Mouse (Mus musculus): ENCODE results near the gene Sirt4. TPM values are rescaled to one million over a fixed set of nuclear protein-coding genes. Genes with fewer than 3 reads are reported as not detected.

Gene Sirt4
- total RNA-seq, 2 experiments from 2014 or later: 20.8 to 22.6 TPM

DNA sequence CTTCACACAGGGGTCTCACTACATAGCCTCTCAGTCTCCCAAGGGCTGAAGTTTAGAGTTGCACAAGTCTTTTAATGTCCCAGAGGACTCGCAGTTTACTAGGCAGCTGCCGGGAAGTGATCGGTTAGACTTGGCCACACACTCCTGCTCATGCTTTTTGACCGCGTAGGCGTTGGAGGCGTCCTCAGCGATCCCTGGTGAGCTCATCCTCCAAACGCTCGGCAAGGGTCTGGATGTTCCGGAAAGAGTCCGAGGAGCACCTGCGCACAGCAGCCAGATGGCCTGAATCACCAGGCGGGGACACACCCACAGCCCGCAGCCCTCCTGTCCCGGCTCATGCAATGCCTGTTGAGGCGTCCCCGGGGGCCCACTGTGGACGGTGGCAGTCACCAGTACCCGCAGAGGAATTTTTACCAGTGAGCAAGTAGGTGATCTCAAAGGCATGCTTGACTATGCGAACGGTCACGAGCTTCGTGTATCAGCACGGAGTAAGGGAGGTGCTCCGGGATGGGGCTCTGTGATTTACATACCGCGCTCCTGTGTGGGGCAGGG, 7.3 kb upstream of the Sirt4 start:
- DNase-seq: peak; percentile 78 to 84

DNA sequence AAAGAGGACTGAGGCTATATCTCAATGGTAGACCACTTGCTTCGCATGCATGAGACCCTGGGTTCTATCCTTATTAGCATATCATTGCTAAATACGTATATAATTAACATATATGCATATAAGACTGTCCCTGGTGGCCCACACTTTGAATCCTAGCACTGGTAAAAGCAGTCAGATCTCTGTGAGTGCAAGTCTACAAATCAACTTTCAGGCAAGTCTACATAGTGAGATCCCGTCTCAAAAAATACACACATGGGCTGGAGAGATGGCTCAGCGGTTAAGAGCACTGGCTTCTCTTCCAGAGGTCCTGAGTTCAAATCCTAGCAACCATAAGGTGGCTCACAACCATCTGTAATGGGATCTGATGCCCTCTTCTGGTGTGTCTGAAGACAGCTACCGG, 6.6 kb upstream of the Sirt4 start:
- DNase-seq: no peak

DNA sequence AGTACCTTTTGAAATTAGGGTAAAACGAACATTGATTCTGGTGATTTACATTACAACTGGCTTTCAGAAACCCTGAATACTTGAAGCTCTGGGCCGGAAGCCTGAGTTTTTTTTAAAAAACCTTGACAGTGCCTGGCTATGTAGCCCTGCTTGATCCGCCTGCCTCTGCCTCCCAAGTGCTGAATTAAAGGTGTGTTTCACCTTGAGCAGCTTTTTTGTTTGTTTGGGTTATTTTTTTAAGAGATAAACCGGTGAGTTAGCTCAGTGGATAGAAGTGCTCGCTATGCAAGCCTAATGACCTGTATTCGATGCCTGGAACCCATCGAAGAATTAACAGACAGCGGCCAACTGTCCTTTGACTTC, 6.1 kb upstream of the Sirt4 start:
- DNase-seq: no peak

DNA sequence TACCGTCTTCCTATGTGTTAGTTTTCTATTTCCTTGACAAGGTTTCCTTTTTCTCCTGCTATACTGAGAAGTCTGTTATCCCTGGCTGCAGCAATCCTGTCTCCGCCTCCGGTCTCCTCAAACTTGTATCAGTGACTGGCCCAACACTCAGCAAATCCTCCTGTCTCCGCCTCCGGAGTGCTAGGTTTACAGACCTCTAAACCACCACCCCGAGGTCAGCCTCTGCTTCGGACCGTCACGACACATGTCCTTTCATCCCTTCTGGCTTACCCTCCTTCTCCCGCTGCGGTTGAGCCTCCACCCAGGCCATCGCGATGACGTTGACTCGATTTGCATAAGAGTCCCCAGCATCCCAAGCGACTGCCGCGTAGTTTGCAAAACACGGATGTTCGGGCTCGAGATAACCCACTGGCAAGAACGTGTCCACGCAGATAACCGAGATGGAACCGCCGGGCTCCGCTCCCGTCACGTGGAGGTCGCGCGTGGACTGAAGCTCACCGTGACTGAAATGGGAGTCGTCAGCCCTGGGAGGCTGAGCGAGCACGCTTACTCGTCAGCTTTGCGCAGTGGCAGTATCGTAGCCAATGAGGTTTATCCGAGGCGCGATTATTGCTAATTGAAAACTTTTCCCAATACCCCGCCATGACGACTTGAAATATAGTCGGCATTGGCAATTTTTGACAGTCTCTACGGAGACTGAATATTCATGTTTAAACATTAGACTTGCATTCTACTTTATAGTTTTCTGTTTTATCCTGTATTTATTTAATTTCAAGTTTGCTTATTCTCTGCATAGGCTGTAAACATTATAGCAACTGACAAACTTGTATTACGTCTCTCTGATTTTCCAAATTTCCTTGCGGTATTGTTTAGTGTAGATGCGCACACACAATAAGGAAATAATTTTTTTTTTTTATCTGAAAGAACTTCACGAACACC, 5.4 kb upstream of the Sirt4 start:
- peak; percentile 87 to 88 for DNase-seq

DNA sequence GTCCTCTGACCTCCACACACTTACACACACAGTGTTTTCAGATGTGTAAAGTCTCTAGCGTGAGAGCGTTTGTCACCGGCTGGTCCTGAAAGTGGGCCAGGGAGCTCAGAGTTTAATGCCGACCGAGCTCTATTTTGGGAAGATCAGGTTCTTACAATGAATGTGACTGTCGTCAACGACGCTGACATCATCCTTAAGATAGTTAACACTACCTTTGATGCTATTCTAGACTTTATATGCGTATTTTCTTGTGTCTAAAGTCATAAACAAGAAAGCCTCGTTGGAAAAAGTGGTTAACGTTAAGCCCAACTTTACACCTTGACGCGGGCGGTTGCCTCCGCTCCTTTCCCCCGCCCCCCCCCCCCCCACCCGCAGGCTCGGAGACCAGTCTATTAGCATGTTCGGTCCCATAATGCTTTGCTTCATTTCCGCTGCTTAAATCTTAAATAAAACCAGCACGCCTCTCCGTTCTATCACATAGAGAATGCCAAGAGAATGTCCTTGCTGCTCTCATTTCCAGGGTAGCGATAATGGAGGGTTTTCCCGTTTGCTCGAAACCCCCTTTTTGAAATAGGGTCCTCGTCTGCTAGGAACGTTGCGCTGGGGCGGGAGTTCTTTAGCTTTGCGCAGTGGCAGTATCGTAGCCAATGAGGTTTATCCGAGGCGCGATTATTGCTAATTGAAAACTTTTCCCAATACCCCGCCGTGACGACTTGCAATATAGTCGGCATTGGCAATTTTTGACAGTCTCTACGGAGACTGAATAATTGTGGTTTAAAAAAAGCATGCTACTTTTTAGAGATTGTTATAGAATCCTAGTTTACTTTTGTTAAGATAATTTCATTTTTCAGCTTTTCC, 4.5 kb upstream of the Sirt4 start:
- peak; percentile 67 to 73 for DNase-seq

DNA sequence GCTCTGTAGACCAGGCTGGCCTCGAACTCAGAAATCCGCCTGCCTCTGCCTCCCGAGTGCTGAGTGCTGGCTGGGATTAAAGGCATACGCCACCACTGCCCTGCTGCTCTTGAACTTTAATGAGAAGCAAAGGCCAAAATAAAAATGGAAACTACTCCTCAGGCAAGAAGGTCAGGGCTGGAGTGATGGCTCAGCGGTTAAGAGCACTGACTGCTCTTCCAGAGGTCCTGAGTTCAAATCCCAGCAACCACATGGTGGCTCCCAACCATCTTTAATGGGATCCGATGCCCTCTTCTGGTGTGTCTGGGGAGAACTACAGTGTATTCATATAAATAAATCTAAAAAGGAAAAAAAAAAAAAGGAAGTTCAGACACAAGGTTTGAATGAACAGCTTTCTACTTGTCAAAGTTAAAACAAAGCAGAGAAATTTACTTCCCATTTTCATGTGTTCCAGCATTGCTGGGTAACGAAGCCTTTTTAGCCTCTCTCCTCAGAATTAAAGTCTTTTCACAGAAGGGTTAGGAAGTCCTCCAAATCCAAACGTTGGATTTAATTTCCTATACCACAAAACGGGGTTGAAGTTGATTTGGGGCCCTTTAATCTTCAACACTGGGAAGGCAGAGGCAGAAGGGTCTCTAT, 3.5 kb upstream of the Sirt4 start:
- no peak for DNase-seq

DNA sequence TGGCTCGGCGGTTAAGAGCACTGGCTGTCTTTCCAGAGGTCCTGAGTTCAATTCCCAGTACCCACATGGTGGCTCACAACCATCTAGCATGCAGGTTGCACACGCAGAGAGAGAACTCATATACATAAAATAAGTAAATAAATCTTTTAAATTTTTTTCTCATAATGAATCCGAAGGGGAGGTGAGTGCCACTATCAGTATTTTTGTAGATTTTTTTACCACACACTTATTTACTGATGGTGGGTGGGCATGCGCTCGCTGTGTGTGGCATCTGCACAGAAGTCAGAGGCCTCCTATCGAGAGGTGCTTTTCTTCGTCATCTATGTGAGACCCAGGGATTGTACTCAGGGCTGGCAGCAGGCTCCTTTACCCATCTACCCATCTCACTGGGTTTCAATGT, 2.8 kb upstream of the Sirt4 start:
- DNase-seq: no peak

DNA sequence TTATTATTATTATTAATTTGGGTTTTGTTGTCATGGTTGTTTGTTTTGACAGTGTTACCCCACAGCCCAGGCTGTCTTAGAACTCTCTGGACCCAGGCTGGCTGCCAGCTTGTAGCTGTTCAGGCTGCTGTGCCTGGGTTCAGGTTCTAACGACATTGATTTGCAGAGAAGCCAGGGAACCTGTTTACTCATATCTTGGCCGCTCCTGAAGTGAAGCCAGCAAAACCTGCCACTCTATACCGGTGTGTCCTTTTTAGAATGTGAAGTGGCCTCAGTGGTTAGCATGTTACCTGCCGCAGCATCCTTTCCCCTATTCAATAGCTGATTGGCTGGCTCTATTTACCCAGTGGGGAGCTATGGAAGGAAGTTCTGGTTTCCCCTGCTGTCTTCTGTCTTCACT, 2.2 kb upstream of the Sirt4 start:
- DNase-seq: no peak

DNA sequence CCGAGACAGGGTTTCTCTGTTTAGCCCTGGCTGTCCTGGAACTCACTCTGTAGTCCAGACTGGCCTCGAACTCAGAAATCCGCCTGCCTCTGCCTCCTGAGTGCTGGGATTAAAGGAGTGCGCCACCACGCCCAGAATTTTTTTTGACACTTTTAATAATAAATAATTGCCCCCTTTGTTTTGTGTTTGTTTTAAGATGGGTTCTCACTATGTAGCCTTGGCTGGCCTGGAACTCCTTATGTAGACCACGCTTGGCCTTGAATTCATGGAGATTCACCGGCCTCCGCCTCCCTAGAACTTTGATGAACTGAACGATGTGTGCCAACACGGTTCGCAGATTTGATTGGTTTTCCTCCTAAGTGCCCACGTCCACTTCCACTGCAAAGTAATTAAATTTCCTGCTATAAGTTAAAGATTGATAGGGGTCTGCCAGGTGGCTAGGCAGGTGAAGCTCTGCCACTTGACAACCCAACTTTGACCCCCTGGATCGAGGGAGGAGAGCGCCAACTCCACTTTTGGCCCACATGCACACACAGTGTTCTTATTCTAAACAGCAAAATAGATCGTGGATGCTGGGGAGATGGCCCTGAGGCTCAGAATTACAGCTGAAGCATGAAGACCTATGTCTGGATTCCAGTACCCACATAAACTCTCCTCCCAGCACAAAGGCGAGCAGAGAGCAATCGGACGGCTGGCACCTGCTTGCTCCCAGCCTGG, 1.1 kb upstream of the Sirt4 start:
- DNase-seq: no peak

DNA sequence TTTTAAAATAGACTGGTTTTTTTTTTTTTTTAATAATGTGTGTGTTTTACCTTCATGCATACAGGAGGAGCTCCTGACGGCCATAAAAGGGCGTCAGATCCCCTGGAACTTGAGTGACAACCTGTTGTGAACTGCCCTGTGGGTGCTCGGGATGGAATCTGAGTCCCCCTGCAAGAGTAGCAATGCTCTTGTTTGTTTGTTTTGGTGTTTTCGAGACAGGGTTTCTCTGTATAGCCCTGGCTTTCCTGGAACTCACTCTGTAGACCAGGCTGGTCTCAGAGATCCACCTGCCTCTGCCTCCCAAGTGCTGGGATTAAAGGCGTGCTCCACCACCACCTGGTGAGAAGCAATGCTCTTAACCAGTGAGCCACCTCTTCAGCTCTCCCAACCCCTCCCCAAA, 471 bp upstream of the Sirt4 start:
- DNase-seq: no peak

DNA sequence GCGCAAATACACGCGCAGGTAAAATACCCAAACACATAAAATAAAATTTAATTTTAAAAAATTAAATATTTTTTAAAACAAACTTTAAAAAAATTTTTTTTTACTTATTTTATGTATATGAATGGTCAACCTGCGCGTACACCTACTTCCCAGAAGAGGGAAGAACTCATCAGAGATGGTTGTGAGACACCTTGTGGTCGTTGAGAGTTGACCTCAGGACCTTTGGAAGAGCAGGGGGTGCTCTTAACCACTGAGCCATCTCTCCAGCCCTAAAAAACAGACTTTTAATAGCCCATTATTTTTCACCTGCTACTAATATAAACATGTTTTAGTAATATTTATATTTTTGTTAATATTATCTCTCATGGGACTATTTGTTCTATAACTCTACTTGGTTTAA, 1.1 kb downstream of the Sirt4 start:
- no peak for DNase-seq

DNA sequence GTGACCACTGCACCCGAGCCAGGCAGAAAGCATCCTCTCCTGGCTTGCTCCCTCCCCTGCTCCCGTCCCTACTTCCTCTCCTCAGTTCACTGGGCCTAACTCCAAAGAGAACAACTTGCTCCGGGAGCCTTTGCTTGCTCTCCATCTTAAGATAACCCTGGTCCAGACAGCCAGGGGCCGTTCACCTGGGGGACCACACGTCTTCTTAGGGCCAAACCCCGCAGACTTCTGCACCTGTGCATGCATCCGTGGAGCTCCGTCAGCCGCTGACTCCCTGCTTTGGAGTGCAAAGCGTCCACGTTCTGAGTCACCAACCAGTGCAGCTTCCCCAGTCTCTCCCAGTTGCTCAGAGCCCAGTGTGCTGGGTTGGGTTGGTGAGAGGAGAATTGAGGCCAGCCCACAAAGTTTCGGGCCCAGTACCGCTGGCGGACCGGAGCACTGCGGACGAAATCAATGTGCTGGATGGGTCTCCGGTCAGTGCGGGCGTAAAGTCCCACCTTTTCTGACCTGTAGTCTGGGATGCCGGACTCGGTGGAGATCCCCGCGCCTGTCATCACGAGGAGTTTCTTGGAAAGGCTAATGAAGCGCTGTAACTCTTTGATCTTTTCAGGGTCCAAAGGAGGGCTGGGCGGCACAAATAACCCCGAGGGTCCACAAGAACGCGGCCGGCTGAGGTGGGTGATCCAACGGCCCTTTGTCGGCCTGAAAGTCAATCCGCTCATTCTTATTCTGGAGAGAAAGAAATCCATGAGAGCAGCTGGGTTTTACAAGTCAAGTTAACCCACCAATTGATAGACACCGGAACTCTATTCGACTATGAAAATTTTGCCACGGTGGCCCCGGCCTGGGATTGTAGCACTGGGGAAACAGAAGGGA, 1.9 kb downstream of the Sirt4 start:
- DNase-seq: no peak

DNA sequence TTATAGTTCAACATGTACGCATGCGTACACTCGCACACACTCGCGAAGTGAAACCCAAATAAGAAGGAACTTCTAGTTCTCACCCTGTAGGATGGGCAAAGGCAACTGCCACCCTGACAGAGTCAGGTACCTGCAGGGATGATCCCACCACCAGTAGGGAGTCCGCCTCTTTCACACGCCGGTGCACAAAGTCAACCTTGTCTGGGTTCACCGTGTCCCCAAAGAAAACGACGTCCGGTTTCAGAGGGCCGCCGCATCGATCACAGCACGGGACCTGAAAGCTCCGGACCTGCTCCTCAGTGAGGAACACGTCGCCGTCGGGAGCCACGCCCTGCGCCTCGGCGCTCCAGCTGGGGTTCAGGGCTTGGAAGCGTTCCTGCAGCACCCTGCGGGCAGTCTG, 4.4 kb downstream of the Sirt4 start:
- peak in 1 of 2 experiments; percentile 33 for DNase-seq

DNA sequence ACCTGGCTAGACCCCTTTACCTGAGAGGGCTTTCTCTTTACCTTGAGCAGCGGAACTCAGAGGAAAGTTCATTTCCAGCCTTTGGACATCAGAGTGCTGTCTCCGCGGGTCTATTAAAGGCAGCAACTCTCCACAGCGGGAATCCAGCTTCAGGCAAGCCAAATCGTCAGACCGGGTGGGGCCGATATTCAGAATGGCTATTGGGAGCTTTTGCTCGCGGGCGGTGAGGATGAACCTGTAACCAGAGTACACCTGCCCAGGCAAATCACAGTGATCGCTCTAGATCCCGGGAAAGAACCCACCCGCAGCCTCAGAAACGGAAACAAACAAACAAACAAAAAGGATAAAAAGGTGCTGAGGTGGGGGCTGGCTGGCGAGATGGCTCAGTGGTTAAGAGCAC, 5.0 kb downstream of the Sirt4 start:
- DNase-seq: no peak

DNA sequence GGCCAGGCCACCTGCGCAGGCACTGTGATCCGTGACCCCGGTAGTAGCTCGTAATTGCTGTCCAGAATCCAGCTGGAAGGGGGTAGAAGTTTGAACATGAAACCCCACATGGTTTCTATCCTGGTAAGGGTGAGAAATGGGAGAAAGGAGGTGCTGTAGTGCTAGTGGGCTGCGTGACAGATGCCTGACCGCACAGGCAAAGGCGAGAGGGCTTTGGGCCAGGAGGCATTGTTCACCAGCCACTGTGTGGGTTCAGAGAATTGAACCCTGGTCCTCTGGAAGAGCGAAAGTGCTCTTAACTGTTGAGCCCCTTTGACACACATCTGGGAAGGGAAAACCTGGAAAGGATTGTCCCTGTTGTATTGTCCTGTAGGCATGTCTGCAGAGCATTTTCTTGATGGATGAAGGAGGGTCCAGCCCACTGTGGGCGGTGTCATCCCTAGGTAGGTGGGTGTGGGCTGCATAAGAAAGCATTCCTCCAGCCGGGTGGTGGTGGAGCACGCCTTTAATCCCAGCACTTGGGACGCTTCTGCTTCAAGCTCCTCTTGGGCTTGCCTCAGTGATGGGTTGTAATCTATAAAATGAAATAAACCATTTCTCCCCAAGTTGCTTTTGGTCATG, 8.3 kb downstream of the Sirt4 start:
- no peak for DNase-seq

DNA sequence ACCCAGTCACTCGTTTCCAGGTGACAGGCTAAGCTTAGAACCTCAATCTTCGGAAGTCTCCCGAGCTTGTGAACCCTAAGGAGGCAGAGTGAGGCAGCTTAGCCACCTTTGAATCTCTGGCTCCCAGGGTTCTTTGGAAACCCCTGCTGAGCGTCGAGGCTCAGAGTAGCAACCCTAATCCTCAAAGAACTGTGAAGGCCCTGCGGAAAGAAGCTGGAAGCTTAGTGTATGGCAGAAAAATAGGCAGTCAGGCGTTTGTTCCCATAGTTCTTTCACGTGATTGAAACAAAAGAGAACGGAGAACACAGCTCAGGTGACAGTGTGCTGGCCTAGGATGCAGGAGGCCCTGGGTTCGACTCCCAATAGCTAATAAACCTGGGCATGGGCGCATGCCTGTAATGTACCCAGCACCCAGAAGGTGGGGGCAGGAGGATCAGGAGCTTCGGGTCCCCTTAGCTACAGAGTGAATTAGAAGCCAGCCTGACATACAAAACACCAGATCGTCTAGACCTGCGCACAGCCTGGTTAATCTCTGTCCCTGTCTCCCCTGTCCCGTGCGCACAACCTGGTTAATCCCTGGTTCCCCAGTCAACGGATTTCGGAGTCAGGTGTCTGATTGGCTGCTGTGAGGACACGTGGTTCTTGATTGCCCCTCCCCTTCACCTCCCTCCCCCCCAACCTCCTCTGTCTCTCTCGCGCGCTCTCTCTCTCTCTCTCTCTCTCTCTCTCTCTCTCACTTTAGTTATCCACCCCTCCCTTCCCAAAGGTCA, 9.0 kb downstream of the Sirt4 start:
- DNase-seq: peak; percentile 45 to 52

DNA sequence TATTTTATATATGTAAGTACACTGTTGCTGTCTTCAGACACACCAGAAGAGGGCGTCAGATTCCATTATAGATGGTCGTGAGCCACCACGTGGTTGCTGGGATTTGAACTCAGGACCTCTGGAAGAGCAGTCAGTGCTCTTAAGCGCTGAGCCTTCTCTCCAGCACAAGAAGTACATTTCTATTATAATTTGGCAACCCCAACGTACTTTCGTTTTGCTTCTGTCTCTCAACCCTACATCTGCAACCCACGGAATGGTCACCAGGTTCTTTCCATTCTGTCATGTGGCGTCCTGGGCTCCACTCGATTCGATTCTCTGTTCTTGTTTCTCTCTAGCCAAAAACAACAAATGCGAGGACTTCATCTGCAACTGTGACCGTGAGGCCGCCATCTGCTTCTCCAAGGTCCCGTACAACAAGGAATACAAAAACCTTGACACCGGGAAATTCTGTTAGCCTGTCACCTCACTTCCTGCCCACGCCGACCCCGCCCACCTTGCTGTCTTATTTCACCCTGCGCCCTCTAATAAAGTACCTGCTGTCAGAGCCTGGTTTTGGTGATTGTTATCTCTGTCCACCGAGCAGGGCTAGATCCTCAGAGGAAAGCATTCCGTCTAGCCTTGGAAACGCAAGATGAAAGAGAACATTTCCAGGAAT, 10.2 kb downstream of the Sirt4 start:
- DNase-seq: peak; percentile 68 to 80

DNA sequence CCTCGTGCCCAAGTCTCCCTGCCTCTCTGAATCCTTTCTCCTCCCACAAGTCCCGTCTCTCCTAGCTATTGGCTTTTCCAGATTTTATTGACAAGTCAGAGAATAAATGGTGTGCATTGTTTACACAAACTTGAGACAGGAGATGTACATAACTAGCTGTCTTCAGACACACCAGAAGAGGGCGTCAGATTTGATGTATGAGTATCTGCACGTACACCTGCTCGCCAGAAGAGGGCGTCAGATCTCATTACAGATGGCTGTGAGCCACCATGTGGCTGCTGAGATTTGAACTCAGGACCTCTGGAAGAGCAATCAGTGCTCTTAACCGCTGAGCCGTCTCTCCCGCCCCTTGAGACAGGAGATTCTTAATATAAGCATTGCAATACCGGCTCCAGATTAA, 11.3 kb downstream of the Sirt4 start:
- no peak for DNase-seq

All from adrenal gland, postnatal 36 days (tissue).